Mouse (Mus musculus) adipose tissue, adult 10 weeks (tissue): Measurements from ENCODE around the gene Tas1r2. TPM values are rescaled to one million over a fixed set of nuclear protein-coding genes. Genes with fewer than 3 reads are reported as not detected.

ENCODE experiments used
- polyA plus RNA-seq: library from polyadenylated mRNA; stranded (reverse); fragments of 350-450 nt; fragmentation: Illumina TruSeq; extraction: RNeasy Lipid Tissue Mini Kit (QIAGEN cat#74804); gene quantifications from one replicate; pipeline ENCODE4 v1.2.3, GENCODE M21; 2014; ENCODE audit warnings: low read depth, low replicate concordance

The Tas1r2 gene
- not detected for polyA plus RNA-seq

GRCm38 (mm10) chr4:139653238-139653637 lies at the start of gene Tas1r2:
Tas1r2 (plus strand) TSS chr4:139653538.

GRCm38 (mm10) chr4:139622373-139623282 lies 30.7 kb upstream of the Tas1r2 start, which contains the start of gene Aldh4a1:
Aldh4a1 (plus strand) TSS chr4:139622866.

Other genes starting within 250 kb of the Tas1r2 start
- gene Iffo2, start 123.0 kb upstream of the Tas1r2 start, polyA plus RNA-seq: 8.4 TPM
- gene Gm21969, start 50.4 kb upstream of the Tas1r2 start, polyA plus RNA-seq: not detected
- gene Aldh4a1, start 30.7 kb upstream of the Tas1r2 start, polyA plus RNA-seq: 40.9 TPM
- gene Pax7, start 180.0 kb downstream of the Tas1r2 start, polyA plus RNA-seq: not detected